Mouse (Mus musculus) ES-CJ7 (cell line): ENCODE measurements around the gene Unc5a.
A peak's percentile ranks its signal among the peaks of the same experiment; 100 is the strongest.

Experiments
- DNase-seq: peaks from one replicate; pipeline ENCODE4 v3.0.0; 2011; ENCODE audit warnings: low read depth, low spot score

Gene Unc5a

DNA sequence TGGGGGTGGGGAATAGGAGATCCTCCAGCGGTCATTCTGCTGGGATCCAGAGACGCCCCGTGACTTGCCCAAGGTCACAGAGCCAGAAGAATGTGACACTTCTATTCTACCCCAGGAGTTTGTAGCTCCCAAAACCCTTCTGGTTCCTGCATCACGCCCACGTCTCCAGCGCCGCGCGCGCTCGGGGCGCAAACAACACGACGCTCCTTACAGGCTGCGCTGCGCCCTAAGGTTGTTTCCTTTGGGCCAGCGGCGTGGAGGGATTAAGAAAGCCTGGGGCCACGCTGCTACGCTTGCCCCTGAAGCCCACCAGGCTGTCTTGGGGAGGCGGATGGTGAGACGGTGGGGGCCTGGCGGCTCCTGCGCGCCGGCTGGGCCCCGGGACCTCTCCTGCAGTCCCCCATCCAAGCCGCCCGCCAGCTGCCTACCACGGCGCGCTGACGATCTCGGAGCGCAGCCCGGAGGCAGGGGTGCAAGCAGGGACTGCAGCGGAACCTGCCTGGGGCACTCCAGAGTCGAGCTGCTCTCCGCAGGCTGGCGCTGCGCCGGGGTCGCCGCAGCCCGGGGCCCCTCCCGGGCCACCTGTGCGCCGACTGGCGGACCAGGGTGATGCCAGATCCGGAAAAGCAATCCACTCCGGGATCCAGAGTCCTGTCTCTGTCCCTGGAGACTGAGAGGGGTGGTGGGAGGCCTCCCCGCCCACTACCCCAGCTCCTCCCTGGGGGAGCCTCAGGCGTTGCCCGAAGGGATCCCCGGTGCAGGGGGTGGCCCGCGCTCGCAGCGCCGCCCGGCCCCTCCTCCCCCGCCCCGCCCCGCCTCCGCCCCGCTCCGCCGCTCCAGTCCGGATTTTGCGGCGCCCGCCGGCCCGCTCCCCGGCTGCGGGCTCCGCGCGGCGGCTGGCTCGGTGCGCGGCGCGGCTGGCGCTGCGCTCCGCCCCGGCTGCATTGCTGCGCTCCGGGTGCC lies at the start of gene Unc5a:
Gene Unc5a, plus strand, starts transcription at position 881 of the 963 bp plus-strand sequence.
- peak; percentile 79 for DNase-seq

DNA sequence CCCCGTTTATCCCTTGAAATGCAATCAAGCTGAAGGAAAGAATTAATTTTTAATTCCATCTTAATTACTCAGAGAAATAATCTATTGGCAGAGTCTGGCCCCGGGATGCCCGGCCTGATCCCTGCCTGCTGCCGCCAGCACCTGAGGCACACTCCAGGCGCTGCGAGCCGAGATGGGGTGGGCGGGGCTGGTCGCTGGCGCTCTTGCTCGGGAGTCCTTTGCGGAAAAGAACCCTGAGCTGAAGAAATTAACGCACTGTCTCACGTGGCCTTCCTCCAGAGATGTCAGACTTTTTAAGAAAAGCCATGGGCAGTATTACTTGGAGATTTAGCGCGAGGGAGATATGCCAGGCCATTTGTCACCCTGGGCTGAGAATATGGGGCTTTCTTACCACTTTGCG lies 37.2 kb upstream of the Unc5a start:
- DNase-seq: peak; percentile 33

DNA sequence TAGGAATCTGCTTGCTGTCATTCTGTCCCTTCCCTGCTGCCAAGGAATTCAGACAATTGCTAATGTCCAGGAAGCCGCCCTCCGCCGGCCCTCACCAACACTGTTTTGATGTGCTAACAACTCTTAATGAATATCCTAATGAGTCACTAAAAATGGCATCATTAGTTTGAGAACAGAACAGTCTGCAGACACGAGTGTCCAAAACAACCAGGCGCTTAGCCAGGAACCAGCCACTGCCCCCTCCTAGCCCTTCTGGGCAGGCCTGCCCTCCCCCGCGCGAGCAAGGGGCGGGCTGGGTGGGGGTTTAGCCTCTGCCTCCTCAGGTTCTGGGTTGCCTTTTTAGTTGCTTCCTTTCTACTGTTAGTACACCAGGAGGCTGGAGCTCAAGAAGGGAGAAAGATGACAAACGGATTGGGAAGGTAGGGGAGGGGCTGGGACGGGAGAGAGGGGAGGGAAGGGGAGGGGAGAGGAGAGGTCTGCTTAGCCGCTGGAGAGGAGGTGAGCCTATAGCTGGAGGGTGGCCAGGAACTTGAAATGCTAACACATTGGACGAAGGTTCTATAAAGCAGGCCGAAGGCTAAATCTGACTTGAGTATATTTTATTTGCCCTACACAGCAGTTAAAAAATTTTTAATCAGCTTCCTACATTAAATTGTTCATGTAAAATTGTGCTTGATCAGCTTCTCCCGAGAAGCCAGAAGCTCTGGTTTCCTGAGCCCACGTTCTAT lies 36.2 kb upstream of the Unc5a start:
- peak; percentile 70 for DNase-seq

DNA sequence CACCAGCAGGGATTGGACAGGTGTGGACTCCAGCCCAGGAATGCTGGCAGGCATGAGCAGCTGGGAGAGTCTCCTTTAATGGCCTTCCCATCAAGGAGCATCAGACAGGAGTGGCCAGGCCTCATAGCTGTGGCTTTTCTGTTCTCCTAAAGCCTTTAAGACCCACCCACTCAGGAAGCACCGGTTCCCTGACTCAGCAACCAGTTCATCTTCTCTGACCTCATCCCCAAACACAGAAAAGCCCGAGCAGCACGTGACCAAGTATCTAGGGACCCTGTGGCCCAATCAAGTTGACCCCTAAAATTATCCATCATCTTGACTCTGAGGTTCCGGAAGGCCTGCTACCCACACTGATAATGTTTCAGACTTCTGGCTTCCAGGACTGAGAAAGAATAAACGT lies 32.6 kb upstream of the Unc5a start:
- DNase-seq: peak; percentile 28

DNA sequence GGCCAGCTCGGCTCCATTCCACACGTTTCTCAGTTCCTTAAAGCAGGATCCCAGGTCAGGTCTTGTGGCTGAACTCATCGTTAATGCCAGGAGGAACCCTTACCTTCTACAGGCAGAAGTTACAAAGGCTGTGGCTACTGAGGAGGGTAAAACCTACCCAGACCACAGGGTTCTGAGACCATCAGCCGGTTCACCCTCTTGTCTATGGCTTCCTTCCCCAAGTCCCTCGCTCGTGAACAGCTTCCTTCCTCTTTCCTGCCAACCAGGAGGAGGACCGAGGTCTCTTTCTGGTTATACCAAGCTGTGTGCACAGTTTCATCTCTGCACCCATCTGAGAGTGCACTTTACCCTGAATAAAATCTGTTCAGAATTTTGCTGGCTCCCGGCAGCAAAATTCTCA lies 30.3 kb upstream of the Unc5a start:
- no peak for DNase-seq

DNA sequence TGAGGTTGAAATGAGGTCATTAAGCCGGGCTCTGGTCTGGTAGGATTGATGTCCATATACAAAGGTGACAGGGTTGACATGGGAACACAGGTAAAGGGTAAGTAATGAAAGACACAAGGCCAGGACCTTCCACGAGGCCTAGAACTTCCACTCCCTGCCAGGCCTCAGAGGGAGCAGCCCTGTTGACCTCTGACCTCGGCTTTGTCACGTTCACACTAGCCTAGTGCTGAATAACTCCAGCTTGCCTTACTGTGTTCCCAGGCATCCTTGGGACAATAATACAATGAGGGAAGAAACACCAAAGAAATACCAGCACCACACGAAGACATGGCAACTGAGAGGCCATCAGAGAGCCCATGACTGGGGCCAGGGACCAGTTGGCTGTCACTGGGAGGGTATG lies 29.5 kb upstream of the Unc5a start:
- DNase-seq: no peak

DNA sequence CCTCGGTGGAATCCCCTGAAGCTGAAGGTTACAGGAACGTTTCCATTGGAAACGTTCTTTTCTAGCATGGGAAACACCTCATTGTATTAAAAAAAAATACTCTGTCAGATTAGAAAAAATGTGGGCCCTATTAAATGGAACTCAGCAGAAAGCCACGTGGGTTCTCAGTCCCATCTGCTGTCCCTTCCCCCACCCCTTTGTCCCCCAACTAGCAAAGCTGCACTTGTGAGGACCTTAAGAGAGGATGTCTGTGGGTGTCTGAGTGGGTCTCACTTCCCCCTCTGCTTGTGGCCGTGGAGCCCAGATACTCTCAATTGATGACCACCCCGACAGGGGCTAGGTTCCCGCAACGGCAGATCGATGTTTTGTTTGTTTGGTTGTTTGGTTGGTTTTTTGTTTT lies 27.5 kb upstream of the Unc5a start:
- no peak for DNase-seq

DNA sequence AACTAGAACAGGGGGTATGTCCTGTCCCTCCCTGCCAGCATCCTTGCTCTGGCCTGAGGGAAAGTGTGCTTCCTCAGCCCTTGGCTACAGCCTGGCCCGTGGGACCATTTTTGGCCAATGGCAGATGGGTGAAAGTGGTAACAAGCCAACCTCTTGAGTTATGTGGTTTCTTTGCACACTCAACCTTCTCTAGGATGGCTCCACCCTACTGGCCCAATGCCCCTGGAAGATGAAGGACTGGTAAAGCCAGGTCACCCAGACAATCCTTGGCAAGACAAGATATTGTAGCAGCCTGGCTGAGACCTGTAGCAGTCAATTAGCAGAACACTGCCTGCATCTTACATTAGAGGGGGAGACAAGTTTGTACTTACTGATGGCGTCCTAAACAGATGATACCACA lies 25.5 kb upstream of the Unc5a start:
- DNase-seq: no peak

DNA sequence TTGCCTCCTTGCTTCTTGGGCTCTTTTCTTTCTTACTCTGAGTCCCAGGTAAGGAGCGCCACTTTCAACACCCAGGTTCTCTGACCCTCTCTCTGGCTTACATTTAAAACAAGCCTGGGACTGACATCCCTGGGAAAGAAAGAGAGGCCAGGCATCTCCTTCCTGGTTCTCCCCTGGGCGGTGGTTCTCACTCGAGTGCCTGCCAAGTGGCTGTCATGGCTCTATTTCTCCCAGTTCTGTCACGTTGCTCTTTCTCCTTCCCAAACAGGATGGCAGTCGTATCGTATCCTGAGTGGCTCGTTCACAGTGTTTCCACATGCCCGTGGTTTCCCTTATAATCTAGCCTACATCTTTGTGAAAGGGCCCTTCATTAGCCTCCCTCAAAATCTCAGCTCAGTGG lies 23.7 kb upstream of the Unc5a start:
- DNase-seq: no peak

DNA sequence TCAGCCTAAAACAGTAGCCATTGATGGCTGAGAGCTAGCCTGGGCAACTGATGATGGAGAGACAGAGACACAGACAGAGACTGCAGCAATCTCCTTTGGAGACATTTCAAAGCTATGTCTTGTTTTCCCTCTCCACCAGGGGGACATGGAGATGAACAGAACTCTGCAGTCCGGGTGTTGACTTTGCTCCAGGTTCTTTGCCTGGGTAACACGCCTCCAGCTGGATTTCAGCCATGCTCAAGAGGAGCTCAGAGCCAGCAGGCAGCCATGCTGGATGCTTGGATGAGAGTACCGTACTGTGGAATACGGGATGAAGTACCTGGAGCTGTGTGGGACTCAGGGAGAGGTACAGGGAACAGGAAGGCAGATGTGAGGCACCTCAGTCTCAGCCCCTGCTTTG lies 22.6 kb upstream of the Unc5a start:
- DNase-seq: peak; percentile 49

DNA sequence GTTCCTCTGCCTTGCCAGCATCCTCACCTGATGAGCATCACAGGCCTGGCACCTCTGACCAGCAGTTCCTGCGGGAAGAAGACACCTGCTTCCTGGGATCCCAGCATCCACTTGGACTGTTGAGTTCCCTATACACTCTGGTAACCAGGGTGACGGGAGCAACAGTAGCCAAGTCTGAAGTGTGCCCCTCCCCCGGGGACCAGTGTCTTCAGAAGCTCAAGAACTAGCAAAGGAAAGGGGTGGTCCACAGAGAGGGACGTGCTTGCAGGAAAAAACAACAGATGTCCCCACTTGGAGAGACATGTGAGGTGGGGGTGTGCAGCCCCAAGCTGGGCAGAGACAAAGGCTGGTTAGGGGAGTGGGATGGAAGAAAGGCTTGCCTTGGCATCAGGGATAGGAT lies 19.1 kb upstream of the Unc5a start:
- DNase-seq: no peak

DNA sequence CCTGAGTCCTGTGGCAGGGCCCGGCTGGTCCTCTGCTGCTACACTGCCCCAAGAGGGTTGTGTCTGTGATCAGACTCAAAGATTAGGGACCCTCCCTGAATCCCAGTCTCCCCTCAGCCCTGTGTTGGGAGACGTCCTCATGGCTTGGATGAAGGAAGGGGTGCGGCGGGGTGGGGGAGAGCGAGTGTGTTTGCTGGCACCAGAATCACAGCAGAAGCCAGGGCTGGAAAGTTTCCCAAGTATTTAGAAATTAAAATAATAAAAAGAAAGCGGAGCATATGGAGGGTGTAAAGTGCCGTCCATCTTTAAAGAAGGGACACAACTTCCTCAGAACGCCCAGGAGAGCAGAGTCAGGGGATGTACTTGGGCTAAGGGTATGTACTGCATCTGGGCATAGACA lies 14.3 kb upstream of the Unc5a start:
- no peak for DNase-seq

DNA sequence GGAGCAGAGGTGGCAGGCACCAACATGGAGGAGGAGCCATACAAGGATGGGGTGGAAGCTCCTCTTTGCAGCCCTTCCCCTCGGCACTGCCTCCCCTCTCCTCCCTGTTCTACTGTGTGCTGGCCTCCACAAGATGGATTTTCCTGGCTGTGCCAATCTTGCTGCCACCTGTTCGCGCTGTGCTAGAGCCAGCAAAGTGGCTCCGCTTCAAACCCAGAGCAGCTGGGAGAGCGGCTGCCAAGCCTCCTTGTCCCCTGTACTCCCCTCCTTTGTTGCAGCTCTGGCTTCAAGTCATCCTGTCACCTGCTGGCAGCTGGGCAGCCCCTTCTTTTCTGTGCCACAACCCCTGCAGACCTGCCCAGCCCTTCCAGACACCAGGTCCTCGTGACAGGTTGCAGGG lies 13.0 kb upstream of the Unc5a start:
- DNase-seq: no peak

DNA sequence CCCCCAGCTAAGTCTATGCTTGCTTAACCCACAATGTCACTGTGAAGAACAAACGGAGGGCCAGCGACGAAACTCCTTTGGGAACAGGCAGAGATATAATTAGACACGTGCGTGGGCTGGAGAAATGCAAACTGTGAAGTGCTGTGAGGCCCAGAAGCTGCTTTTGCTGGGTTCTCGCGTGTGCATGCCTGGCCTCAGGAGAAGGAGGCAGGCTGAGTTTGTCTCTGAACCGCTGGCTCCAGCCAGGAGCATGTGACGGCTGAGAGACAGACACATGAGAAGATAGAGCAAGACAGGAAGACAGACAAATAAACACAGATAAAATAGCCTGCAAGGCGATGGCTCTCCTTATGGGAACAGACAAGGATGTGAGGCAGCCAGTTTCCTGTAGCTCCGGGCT lies 11.3 kb upstream of the Unc5a start:
- no peak for DNase-seq

DNA sequence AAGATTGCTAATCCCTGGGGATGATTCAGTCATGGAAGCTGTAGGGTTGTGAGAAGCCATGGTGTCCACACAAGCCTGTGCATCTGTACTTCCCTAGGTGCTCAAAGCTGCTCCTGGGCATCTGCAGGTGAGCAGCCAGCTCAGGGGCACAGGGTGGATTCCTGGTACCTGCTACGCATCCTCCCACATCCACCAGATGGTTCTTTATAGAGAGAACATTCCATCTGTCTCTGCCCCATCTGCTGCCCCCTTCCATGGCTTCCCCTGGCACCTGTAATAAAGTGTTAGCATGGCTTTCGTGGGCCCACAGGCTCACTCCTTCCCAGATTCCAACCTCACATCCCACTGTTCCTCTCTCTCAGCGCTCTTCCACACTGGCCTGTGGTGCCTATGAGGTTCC lies 10.7 kb upstream of the Unc5a start:
- no peak for DNase-seq

DNA sequence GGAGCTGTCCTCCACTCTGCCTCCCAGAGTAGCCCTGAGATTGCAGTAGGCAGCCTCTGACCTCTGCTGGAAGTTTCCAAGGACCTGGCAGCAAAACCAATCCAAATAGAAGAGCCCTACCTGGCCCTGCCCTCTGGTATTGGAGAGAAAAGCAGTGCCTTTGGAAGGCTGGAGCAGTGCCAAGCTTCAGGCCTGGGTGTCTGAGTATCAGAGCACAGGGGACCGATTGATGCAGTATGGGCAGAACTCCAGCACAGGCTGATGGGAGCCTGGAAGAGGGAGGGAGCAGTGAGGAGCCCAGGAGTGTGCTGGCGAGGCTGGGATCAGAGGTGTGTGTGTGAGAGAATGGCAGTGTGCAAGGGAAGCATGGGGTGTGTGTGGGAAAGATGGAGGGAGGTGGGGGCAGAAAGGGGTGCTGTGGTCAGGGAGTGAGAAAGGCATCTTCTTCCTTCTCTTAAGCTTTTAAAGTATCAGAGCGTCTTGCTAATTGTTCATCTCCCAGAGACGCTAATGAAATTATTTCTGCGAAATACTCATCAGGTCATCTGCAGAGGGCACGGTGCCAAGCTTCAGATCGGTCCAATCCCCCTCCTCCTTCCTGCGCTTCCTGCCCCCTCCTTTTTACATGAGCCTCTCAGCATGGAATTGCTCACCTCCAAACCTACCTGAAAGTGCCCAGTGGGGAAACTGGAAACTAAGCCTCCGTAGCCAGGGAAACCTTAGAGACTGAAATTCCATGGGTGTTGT lies 4.6 kb upstream of the Unc5a start:
- DNase-seq: no peak

DNA sequence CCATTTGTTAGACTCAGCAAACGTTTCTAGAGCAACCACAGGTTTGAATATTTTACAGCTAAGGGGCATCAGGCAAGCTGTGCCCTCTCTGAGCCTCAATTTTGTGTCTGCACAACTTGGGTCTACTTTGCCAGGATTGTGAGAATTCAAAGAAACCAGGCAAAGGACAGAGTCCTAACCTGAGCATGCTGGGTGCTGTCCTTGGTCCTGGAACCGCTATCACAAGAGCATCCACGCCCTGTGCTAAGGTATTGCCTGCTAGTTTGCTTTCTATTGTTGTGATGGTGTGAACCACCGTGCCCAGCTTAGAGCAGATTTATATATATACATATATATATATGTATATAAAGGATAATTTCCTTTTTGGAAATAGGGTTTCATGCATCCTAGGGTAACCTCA lies 3.9 kb upstream of the Unc5a start:
- DNase-seq: peak; percentile 66

DNA sequence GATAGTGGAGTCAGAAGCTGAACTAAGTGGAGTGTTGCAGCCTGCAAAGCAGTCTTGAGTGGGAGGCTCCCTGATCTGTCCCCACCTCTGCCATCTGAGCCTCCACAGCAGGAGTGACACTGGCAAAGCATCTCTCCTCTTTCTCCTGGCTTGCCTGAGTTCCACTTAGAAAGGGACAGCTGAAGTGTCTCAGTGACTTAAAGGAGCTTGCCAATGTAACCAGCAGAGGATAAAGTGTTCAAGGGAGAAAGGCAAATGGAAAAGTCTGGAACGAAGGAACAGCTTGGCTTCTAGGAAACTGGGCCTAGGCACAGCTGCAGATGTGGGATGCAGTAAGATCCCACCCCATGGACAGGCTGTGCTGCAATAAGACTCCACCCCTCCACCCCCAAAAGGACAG lies 2.8 kb upstream of the Unc5a start:
- no peak for DNase-seq

DNA sequence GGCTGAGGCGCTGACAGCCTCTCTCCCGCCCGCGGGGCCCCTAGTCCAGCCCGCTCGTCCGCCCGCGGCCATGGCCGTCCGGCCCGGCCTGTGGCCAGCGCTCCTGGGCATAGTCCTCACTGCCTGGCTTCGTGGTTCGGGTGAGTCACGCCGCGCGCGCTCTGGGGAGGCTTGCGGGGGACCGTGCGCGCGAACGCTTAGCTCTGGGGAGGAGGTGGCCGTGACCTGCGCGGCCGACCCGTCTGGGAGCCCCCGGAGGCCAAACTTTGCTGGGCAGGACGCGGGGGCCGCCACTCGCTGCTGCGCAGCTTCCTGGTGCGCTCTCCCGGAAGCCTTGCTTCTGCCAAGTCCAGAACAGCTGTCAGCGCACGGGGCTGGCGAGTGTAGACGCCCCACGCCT lies 381 bp downstream of the Unc5a start:
- no peak for DNase-seq

DNA sequence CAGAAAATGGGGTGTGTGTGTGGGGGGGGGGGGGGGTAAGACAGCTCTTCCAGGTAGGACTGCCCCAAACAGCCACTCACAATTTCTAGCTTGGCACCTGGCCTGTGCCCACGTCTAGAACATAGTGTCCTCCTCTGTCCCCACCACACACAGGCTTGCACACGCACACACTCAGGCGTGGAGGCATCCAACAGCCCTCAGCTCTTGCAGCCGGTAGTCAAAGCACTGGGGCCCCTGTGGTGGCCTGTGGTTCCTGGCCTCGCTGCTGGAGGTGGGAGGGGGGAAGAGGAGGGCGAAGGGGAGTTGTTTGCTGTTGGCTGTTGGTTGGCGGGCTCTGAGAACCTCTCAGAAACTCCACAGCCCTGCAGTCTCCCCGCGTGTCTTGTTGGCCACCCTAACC lies 920 bp downstream of the Unc5a start:
- peak; percentile 15 for DNase-seq

DNA sequence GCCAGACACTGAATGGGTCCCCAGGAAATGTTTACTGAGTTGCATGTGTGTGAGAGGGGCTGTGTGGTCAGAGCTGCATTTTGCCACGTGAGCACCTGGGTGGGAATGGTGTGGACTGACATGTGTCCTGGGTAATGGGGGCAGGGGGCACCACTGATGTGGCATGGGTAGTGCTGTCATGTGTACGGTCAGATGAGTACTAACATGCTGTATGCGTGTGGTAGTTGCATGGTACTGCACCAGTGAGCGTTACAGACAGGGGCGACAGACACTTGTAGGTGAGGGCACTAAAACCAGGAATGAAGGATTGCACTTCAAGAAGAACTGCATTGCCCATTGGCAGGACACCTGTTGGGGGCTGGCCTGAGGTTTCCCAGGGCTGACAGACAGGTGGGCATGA lies 2.0 kb downstream of the Unc5a start:
- DNase-seq: no peak

DNA sequence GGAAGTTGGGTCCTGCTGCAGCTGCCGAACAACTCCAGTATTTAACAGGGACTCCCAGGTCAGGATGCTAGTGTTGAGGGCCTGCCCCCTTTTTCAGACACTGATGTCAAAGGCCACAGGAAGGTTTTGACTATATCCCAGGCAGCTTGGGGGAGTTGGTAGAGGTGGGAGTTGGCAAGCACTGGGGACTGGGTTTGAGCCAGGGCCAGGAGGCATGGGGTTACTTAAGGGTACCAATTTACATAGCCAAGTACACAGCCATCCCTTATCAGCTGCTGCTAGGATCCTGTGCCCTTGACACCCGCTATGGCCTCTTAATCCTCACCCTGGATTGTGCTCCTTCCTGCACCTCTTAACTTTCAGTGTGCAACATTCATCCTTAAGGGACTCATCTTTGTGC lies 5.5 kb downstream of the Unc5a start:
- DNase-seq: no peak
